Mouse (Mus musculus): Measurements from ENCODE around the gene Gpr153. TPM values are rescaled to one million over a fixed set of nuclear protein-coding genes. Genes with fewer than 3 reads are reported as not detected.

The Gpr153 gene
- polyA plus RNA-seq, 1 experiment from 2014 or later, result 7.3 TPM

GRCm38 (mm10) chr4:152247195-152247594 is 26.8 kb upstream of the Gpr153 start:
- ATAC-seq, result no peak
- Histone ChIP-seq H3K36me3 (0 out of 2 replicates have a peak, but pooled peaks cover 3% of the 10 kb centered on the region), H3K4me1 (replicated peaks) (no peaks in the 10 kb centered on the region), H3K4me2 (replicated peaks) (no peak overlapping the region), H3K27ac (no peak overlapping the region), H3K4me3 (replicated peaks) (no peak overlapping the region), H3K9ac (no peak overlapping the region), H3K9me3 (no peaks in the 10 kb centered on the region), H3K27me3 (replicated peaks) (no peaks in the 10 kb centered on the region)
- WGBS, result 66% methylated on average over 3 of the region's 3 CpGs

- whole genome bisulfite sequencing, result 89% methylated on average over 6 of the region's 6 CpGs
Measured at GRCm38 (mm10) chr4:152250615-152251014, 23.4 kb upstream of the Gpr153 start.

GRCm38 (mm10) chr4:152253183-152253759 is 20.8 kb upstream of the Gpr153 start:
- Histone ChIP-seq H3K27ac (no peak overlapping the region), H3K4me1 (replicated peaks) (no peaks in the 10 kb centered on the region), H3K9ac (no peak overlapping the region), H3K4me3 (replicated peaks) (no peak overlapping the region), H3K27me3 (replicated peaks) (no peaks in the 10 kb centered on the region), H3K4me2 (replicated peaks) (no peak overlapping the region), H3K36me3 (0 out of 2 replicates have a peak, but pooled peaks cover 3% of the 10 kb centered on the region), H3K9me3 (no peaks in the 10 kb centered on the region)
- no peak; the same call in 1 of the 2 replicates for ATAC-seq
- 61% methylated on average over 9 of the region's 9 CpGs for WGBS

More at GRCm38 (mm10) chr4:152250615-152251014, 23.4 kb upstream of the Gpr153 start:
- no peaks in the 10 kb centered on the region for H3K9me3 ChIP-seq
- H3K27me3 ChIP-seq (replicated peaks), result no peaks in the 10 kb centered on the region
- no peak overlapping the region for H3K4me2 ChIP-seq (replicated peaks)
- no peak overlapping the region for H3K9ac ChIP-seq
- ATAC-seq, result no peak
- H3K36me3 ChIP-seq, result 0 out of 2 replicates have a peak, but pooled peaks cover 3% of the 10 kb centered on the region
- H3K4me3 ChIP-seq (replicated peaks), result no peak overlapping the region
- no peaks in the 10 kb centered on the region for H3K4me1 ChIP-seq (replicated peaks)
- H3K27ac ChIP-seq, result no peak overlapping the region

GRCm38 (mm10) chr4:152257070-152257469 is 17.0 kb upstream of the Gpr153 start:
- 46% methylated on average over 6 of the region's 6 CpGs for WGBS
- no peaks in the 10 kb centered on the region for H3K4me1 ChIP-seq (replicated peaks)
- H3K9ac ChIP-seq, result no peak overlapping the region
- H3K4me3 ChIP-seq (replicated peaks), result no peak overlapping the region
- no peak overlapping the region for H3K27ac ChIP-seq
- ATAC-seq, result no peak
- no peak overlapping the region for H3K4me2 ChIP-seq (replicated peaks)
- 0 out of 2 replicates have a peak, but pooled peaks cover 3% of the 10 kb centered on the region for H3K36me3 ChIP-seq
- no peaks in the 10 kb centered on the region for H3K9me3 ChIP-seq
- no peaks in the 10 kb centered on the region for H3K27me3 ChIP-seq (replicated peaks)

GRCm38 (mm10) chr4:152260451-152260850 is 13.6 kb upstream of the Gpr153 start:
- Histone ChIP-seq H3K9me3 (no peaks in the 10 kb centered on the region), H3K4me3 (replicated peaks) (no peak overlapping the region), H3K4me1 (replicated peaks) (peaks cover 19% of the 10 kb centered on the region), H3K27ac (no peak overlapping the region), H3K27me3 (replicated peaks) (no peaks in the 10 kb centered on the region), H3K4me2 (replicated peaks) (no peak overlapping the region), H3K36me3 (0 out of 2 replicates have a peak, but pooled peaks cover 3% of the 10 kb centered on the region), H3K9ac (no peak overlapping the region)
- WGBS, result 86% methylated on average over 8 of the region's 8 CpGs
- ATAC-seq, result no peak

- WGBS, result 63% methylated on average over 9 of the region's 9 CpGs
- no peak for ATAC-seq
- 0 out of 2 replicates have a peak, but pooled peaks cover 3% of the 10 kb centered on the region for H3K36me3 ChIP-seq
- no peaks in the 10 kb centered on the region for H3K9me3 ChIP-seq
- H3K27me3 ChIP-seq (replicated peaks), result no peaks in the 10 kb centered on the region
- no peak overlapping the region for H3K27ac ChIP-seq
- H3K9ac ChIP-seq, result no peak overlapping the region
- H3K4me1 ChIP-seq (replicated peaks), result peaks cover 19% of the 10 kb centered on the region
- H3K4me3 ChIP-seq (replicated peaks), result no peak overlapping the region
- H3K4me2 ChIP-seq (replicated peaks), result no peak overlapping the region
Measured at GRCm38 (mm10) chr4:152262187-152262586, 11.8 kb upstream of the Gpr153 start.

- Histone ChIP-seq H3K27me3 (replicated peaks) (no peaks in the 10 kb centered on the region), H3K4me1 (replicated peaks) (peaks cover 19% of the 10 kb centered on the region), H3K4me2 (replicated peaks) (no peak overlapping the region), H3K36me3 (0 out of 2 replicates have a peak, but pooled peaks cover 3% of the 10 kb centered on the region), H3K9ac (no peak overlapping the region), H3K9me3 (no peaks in the 10 kb centered on the region), H3K27ac (no peak overlapping the region), H3K4me3 (replicated peaks) (no peak overlapping the region)
- 57% methylated on average over 9 of the region's 9 CpGs for WGBS
- no peak for ATAC-seq
Measured at GRCm38 (mm10) chr4:152263089-152263488, 10.9 kb upstream of the Gpr153 start.

- 38% methylated on average over 10 of the region's 10 CpGs for WGBS
- Histone ChIP-seq H3K27ac (no peak overlapping the region), H3K36me3 (0 out of 2 replicates have a peak, but pooled peaks cover 3% of the 10 kb centered on the region), H3K9me3 (no peaks in the 10 kb centered on the region), H3K4me2 (replicated peaks) (no peak overlapping the region), H3K4me3 (replicated peaks) (no peak overlapping the region), H3K4me1 (replicated peaks) (peaks cover 19% of the 10 kb centered on the region), H3K9ac (no peak overlapping the region), H3K27me3 (replicated peaks) (no peaks in the 10 kb centered on the region)
- ATAC-seq, result peak; percentile 82
Measured at GRCm38 (mm10) chr4:152263512-152264176, 10.4 kb upstream of the Gpr153 start.

GRCm38 (mm10) chr4:152264177-152264530 is 9.9 kb upstream of the Gpr153 start:
- H3K4me1 ChIP-seq (replicated peaks), result peaks cover 19% of the 10 kb centered on the region
- H3K27ac ChIP-seq, result no peak overlapping the region

GRCm38 (mm10) chr4:152264867-152265568 is 9.0 kb upstream of the Gpr153 start:
- ATAC-seq, result no peak
- WGBS, result 90% methylated on average over 9 of the region's 9 CpGs
- Histone ChIP-seq H3K27me3 (replicated peaks) (no peaks in the 10 kb centered on the region), H3K4me3 (replicated peaks) (no peak overlapping the region), H3K4me2 (replicated peaks) (no peak overlapping the region), H3K9me3 (no peaks in the 10 kb centered on the region), H3K36me3 (0 out of 2 replicates have a peak, but pooled peaks cover 3% of the 10 kb centered on the region), H3K4me1 (replicated peaks) (peaks cover 19% of the 10 kb centered on the region), H3K9ac (no peak overlapping the region), H3K27ac (no peak overlapping the region)

More at GRCm38 (mm10) chr4:152264177-152264530, 9.9 kb upstream of the Gpr153 start:
- Histone ChIP-seq H3K9ac (no peak overlapping the region), H3K27me3 (replicated peaks) (no peaks in the 10 kb centered on the region), H3K4me2 (replicated peaks) (no peak overlapping the region), H3K4me3 (replicated peaks) (no peak overlapping the region), H3K9me3 (no peaks in the 10 kb centered on the region), H3K36me3 (0 out of 2 replicates have a peak, but pooled peaks cover 3% of the 10 kb centered on the region)
- WGBS, result 48% methylated on average over 4 of the region's 4 CpGs
- ATAC-seq, result peak; percentile 24

- Histone ChIP-seq H3K27ac (no peak overlapping the region), H3K9me3 (no peaks in the 10 kb centered on the region), H3K4me2 (replicated peaks) (no peak overlapping the region), H3K4me3 (replicated peaks) (no peak overlapping the region), H3K36me3 (0 out of 2 replicates have a peak, but pooled peaks cover 2% of the 10 kb centered on the region), H3K4me1 (replicated peaks) (peaks cover 19% of the 10 kb centered on the region), H3K27me3 (replicated peaks) (no peaks in the 10 kb centered on the region), H3K9ac (no peak overlapping the region)
- WGBS, result 67% methylated on average over 5 of the region's 5 CpGs
- no peak for ATAC-seq
Measured at GRCm38 (mm10) chr4:152265791-152266190, 8.2 kb upstream of the Gpr153 start.

- 55% methylated on average over 10 of the region's 10 CpGs for WGBS
Measured at GRCm38 (mm10) chr4:152266236-152266895, 7.7 kb upstream of the Gpr153 start.

More at GRCm38 (mm10) chr4:152266236-152266895, 7.7 kb upstream of the Gpr153 start:
- no peak overlapping the region for H3K4me3 ChIP-seq (replicated peaks)
- no peaks in the 10 kb centered on the region for H3K36me3 ChIP-seq
- H3K4me1 ChIP-seq (replicated peaks), result peaks cover 21% of the 10 kb centered on the region
- ATAC-seq, result no peak
- H3K9ac ChIP-seq, result no peak overlapping the region
- H3K27ac ChIP-seq, result no peak overlapping the region
- H3K27me3 ChIP-seq (replicated peaks), result no peaks in the 10 kb centered on the region
- no peaks in the 10 kb centered on the region for H3K9me3 ChIP-seq
- no peak overlapping the region for H3K4me2 ChIP-seq (replicated peaks)
